Mouse (Mus musculus): Measurements from ENCODE around the gene Psmb11. TPM values are rescaled to one million over a fixed set of nuclear protein-coding genes. Genes with fewer than 3 reads are reported as not detected.
"Not testable (repeated sequence)": the region's sequence is repeated elsewhere in the genome, so short reads cannot be mapped to it uniquely, and the experiment has no call there.

Gene Psmb11
- polyA plus RNA-seq, 1 experiment from 2014 or later = not detected

- DNase-seq (no peak), ATAC-seq (ENCODE audit: low FRiP score, low TSS enrichment) (no peak)
- peaks cover 19% of the 10 kb centered on the region for H3K36me3 ChIP-seq (ENCODE audit: control insufficient read depth, insufficient read depth, low read length)
- no peaks in the 10 kb centered on the region for H3K9me3 ChIP-seq (ENCODE audit: control insufficient read depth, low read length)
- H3K4me2 ChIP-seq (ENCODE audit: low read length) = no peak overlapping the region
- H3K27ac ChIP-seq (replicated peaks; ENCODE audit: low read depth, low read length) = no peak overlapping the region
- no peak overlapping the region for H3K4me3 ChIP-seq (replicated peaks; ENCODE audit: low read depth, low read length)
- 77% methylated on average over 4 of the region's 4 CpGs for WGBS
- H3K9ac ChIP-seq (replicated peaks; ENCODE audit: low read length) = no peak overlapping the region
- H3K4me1 ChIP-seq (ENCODE audit: control insufficient read depth, insufficient read depth, low read length) = peaks cover 7% of the 10 kb centered on the region; the same call in 1 of the 2 replicates
- H3K27me3 ChIP-seq (ENCODE audit: control insufficient read depth, insufficient read depth, low read length) = no peaks in the 10 kb centered on the region
These were observed 12.0 kb upstream of the Psmb11 start for GRCm38 (mm10) chr14:54609245-54609644.

GRCm38 (mm10) chr14:54609962-54610361 lies 11.3 kb upstream of the Psmb11 start:
- no peaks in the 10 kb centered on the region for H3K27me3 ChIP-seq (ENCODE audit: control insufficient read depth, insufficient read depth, low read length)
- no peak overlapping the region for H3K9ac ChIP-seq (replicated peaks; ENCODE audit: low read length)
- 75% methylated on average over 4 of the region's 4 CpGs for WGBS
- no peak overlapping the region for H3K4me3 ChIP-seq (replicated peaks; ENCODE audit: low read depth, low read length)
- ATAC-seq (ENCODE audit: low FRiP score, low TSS enrichment) = no peak
- H3K36me3 ChIP-seq (ENCODE audit: control insufficient read depth, insufficient read depth, low read length) = peaks cover 23% of the 10 kb centered on the region
- H3K9me3 ChIP-seq (ENCODE audit: control insufficient read depth, low read length) = no peaks in the 10 kb centered on the region
- DNase-seq = peak; percentile 60
- no peak overlapping the region for H3K4me2 ChIP-seq (ENCODE audit: low read length)
- H3K27ac ChIP-seq (replicated peaks; ENCODE audit: low read depth, low read length) = no peak overlapping the region
- H3K4me1 ChIP-seq (ENCODE audit: control insufficient read depth, insufficient read depth, low read length) = peaks cover under 1% of the 10 kb centered on the region; the same call in 1 of the 2 replicates

- Histone ChIP-seq H3K36me3 (ENCODE audit: control insufficient read depth, insufficient read depth, low read length) (peaks cover 30% of the 10 kb centered on the region), H3K4me2 (ENCODE audit: low read length) (no peak overlapping the region), H3K9ac (replicated peaks; ENCODE audit: low read length) (no peak overlapping the region), H3K4me1 (ENCODE audit: control insufficient read depth, insufficient read depth, low read length) (no peaks in the 10 kb centered on the region; the same call in 1 of the 2 replicates), H3K27me3 (ENCODE audit: control insufficient read depth, insufficient read depth, low read length) (no peaks in the 10 kb centered on the region), H3K4me3 (replicated peaks; ENCODE audit: low read depth, low read length) (no peak overlapping the region), H3K27ac (replicated peaks; ENCODE audit: low read depth, low read length) (no peak overlapping the region), H3K9me3 (ENCODE audit: control insufficient read depth, low read length) (no peaks in the 10 kb centered on the region)
- DNase-seq (no peak), ATAC-seq (ENCODE audit: low FRiP score, low TSS enrichment) (no peak)
- WGBS = 77% methylated on average over 6 of the region's 6 CpGs
These were observed 10.6 kb upstream of the Psmb11 start for GRCm38 (mm10) chr14:54610648-54611047.

- not testable (repeated sequence) for H3K9me3 ChIP-seq (ENCODE audit: control insufficient read depth, low read length); DNase-seq; ATAC-seq (ENCODE audit: low FRiP score, low TSS enrichment); H3K4me3 ChIP-seq (replicated peaks; ENCODE audit: low read depth, low read length); H3K9ac ChIP-seq (replicated peaks; ENCODE audit: low read length); H3K4me2 ChIP-seq (ENCODE audit: low read length); H3K27me3 ChIP-seq (ENCODE audit: control insufficient read depth, insufficient read depth, low read length); H3K27ac ChIP-seq (replicated peaks; ENCODE audit: low read depth, low read length)
- Histone ChIP-seq H3K36me3 (ENCODE audit: control insufficient read depth, insufficient read depth, low read length) (peaks cover 31% of the 10 kb centered on the region), H3K4me1 (ENCODE audit: control insufficient read depth, insufficient read depth, low read length) (peaks cover 12% of the 10 kb centered on the region; the same call in 1 of the 2 replicates)
- 93% methylated on average over 15 of the region's 16 CpGs for WGBS
These were observed 7.1 kb upstream of the Psmb11 start for GRCm38 (mm10) chr14:54614130-54614529.

- Histone ChIP-seq H3K27me3 (ENCODE audit: control insufficient read depth, insufficient read depth, low read length) (no peaks in the 10 kb centered on the region), H3K4me2 (ENCODE audit: low read length) (peak overlapping the region; percentile 71), H3K4me1 (ENCODE audit: control insufficient read depth, insufficient read depth, low read length) (peaks cover 12% of the 10 kb centered on the region; the same call in 1 of the 2 replicates), H3K9ac (replicated peaks; ENCODE audit: low read length) (no peak overlapping the region), H3K36me3 (ENCODE audit: control insufficient read depth, insufficient read depth, low read length) (peaks cover 31% of the 10 kb centered on the region), H3K27ac (replicated peaks; ENCODE audit: low read depth, low read length) (no peak overlapping the region), H3K4me3 (replicated peaks; ENCODE audit: low read depth, low read length) (no peak overlapping the region), H3K9me3 (ENCODE audit: control insufficient read depth, low read length) (no peaks in the 10 kb centered on the region)
- 94% methylated on average over 16 of the region's 16 CpGs for WGBS
- ATAC-seq (ENCODE audit: low FRiP score, low TSS enrichment) (no peak), DNase-seq (no peak)
These were observed 4.9 kb upstream of the Psmb11 start for GRCm38 (mm10) chr14:54616226-54616825.

GRCm38 (mm10) chr14:54617152-54617896 lies 3.9 kb upstream of the Psmb11 start:
- Histone ChIP-seq H3K27me3 (ENCODE audit: control insufficient read depth, insufficient read depth, low read length) (no peaks in the 10 kb centered on the region), H3K36me3 (ENCODE audit: control insufficient read depth, insufficient read depth, low read length) (peaks cover 24% of the 10 kb centered on the region), H3K4me1 (ENCODE audit: control insufficient read depth, insufficient read depth, low read length) (peaks cover 12% of the 10 kb centered on the region; the same call in 1 of the 2 replicates), H3K4me2 (ENCODE audit: low read length) (peak overlapping the region; percentile 71), H3K9me3 (ENCODE audit: control insufficient read depth, low read length) (no peaks in the 10 kb centered on the region), H3K27ac (replicated peaks; ENCODE audit: low read depth, low read length) (peak overlapping the region; percentile 79), H3K4me3 (replicated peaks; ENCODE audit: low read depth, low read length) (peak overlapping the region; percentile 81), H3K9ac (replicated peaks; ENCODE audit: low read length) (peak overlapping the region; percentile 86)
- WGBS = 2% methylated on average over 36 of the region's 38 CpGs
- DNase-seq (peak; percentile 46), ATAC-seq (ENCODE audit: low FRiP score, low TSS enrichment) (peak; percentile 49)

GRCm38 (mm10) chr14:54617897-54618365 lies 3.3 kb upstream of the Psmb11 start, which contains the start of gene Psmb5:
Psmb5 (minus strand) TSS chr14:54618022.
- ATAC-seq (ENCODE audit: low FRiP score, low TSS enrichment) = peak; percentile 91
- Histone ChIP-seq H3K4me2 (ENCODE audit: low read length) (peak within 1 kb of the TSS; percentile 71), H3K27me3 (ENCODE audit: control insufficient read depth, insufficient read depth, low read length) (no peaks in the 10 kb centered on the region), H3K9ac (replicated peaks; ENCODE audit: low read length) (peak within 1 kb of the TSS; percentile 86), H3K4me3 (replicated peaks; ENCODE audit: low read depth, low read length) (peak within 1 kb of the TSS; percentile 81), H3K4me1 (ENCODE audit: control insufficient read depth, insufficient read depth, low read length) (peaks cover 12% of the 10 kb centered on the region; the same call in 1 of the 2 replicates), H3K27ac (replicated peaks; ENCODE audit: low read depth, low read length) (peak within 1 kb of the TSS; percentile 79), H3K9me3 (ENCODE audit: control insufficient read depth, low read length) (no peaks in the 10 kb centered on the region), H3K36me3 (ENCODE audit: control insufficient read depth, insufficient read depth, low read length) (peaks cover 18% of the 10 kb centered on the region)
- WGBS = 0% methylated on average over 25 of the region's 25 CpGs
- DNase-seq = peak; percentile 95

- H3K9me3 ChIP-seq (ENCODE audit: control insufficient read depth, low read length) = no peaks in the 10 kb centered on the region
- DNase-seq = no peak
- H3K4me1 ChIP-seq (ENCODE audit: control insufficient read depth, insufficient read depth, low read length) = no peaks in the 10 kb centered on the region
- H3K9ac ChIP-seq (replicated peaks; ENCODE audit: low read length) = no peak overlapping the region
- H3K4me3 ChIP-seq (replicated peaks; ENCODE audit: low read depth, low read length) = no peak overlapping the region
- H3K27ac ChIP-seq (replicated peaks; ENCODE audit: low read depth, low read length) = no peak overlapping the region
- H3K4me2 ChIP-seq (ENCODE audit: low read length) = no peak overlapping the region
- 91% methylated on average over 6 of the region's 6 CpGs for WGBS
- ATAC-seq (ENCODE audit: low FRiP score, low TSS enrichment) = no peak
- H3K36me3 ChIP-seq (ENCODE audit: control insufficient read depth, insufficient read depth, low read length) = no peaks in the 10 kb centered on the region
- H3K27me3 ChIP-seq (ENCODE audit: control insufficient read depth, insufficient read depth, low read length) = no peaks in the 10 kb centered on the region
These were observed 2.1 kb downstream of the Psmb11 start for GRCm38 (mm10) chr14:54623334-54623733.

All from midbrain, embryonic 14.5 days (tissue).